Mouse (Mus musculus) forebrain, postnatal 0 days (tissue): ENCODE measurements around the gene Nup153. TPM values are rescaled to one million over a fixed set of nuclear protein-coding genes. Genes with fewer than 3 reads are reported as not detected.
A peak's percentile ranks its signal among the peaks of the same experiment; 100 is the strongest.

Source experiments
- ATAC-seq: fragments of 200-750 bp; cut with Nextera tagmentation; 2 replicates; pipeline ENCODE4 v1.8.0; 2017; ENCODE audit warnings: mild to moderate bottlenecking, moderate library complexity
- DNase-seq: peaks from one replicate; pipeline ENCODE4 v3.0.0-alpha.2; 2015
- H3K27ac ChIP-seq: fragments of 300-500 bp; sonication (generic); 2 replicates; pipeline ENCODE4 v1.5.1; 2014; ENCODE audit warnings: low read depth, mild to moderate bottlenecking, antibody characterized with exemption, low read length, moderate library complexity, mixed read lengths
- H3K27me3 ChIP-seq: fragments of 300-500 bp; sonication (generic); 2 replicates; pipeline ENCODE4 v1.6.1; 2014; ENCODE audit warnings: mild to moderate bottlenecking, low read length, mixed read lengths; ENCODE audit not compliant: insufficient read depth
- H3K36me3 ChIP-seq: fragments of 300-500 bp; sonication (generic); 2 replicates; pipeline ENCODE4 v1.6.1; 2014; ENCODE audit warnings: mild to moderate bottlenecking, moderate library complexity; ENCODE audit not compliant: insufficient read depth
- H3K4me1 ChIP-seq: fragments of 300-500 bp; sonication (generic); 2 replicates; pipeline ENCODE4 v1.6.1; 2014; ENCODE audit warnings: antibody characterized with exemption; ENCODE audit not compliant: insufficient read depth
- H3K4me2 ChIP-seq: fragments of 300-500 bp; sonication (generic); 2 replicates; pipeline ENCODE4 v1.6.1; 2014; ENCODE audit warnings: low read depth, mild to moderate bottlenecking, moderate library complexity
- H3K4me3 ChIP-seq: fragments of 300-500 bp; sonication (generic); 2 replicates; pipeline ENCODE4 v1.5.1; 2014; ENCODE audit warnings: low read depth, low read length, mixed read lengths
- H3K9ac ChIP-seq: fragments of 300-500 bp; sonication (generic); 2 replicates; pipeline ENCODE4 v1.6.1; 2014; ENCODE audit warnings: mild to moderate bottlenecking
- H3K9me3 ChIP-seq: fragments of 300-500 bp; sonication (generic); 2 replicates; pipeline ENCODE4 v1.6.1; 2016; ENCODE audit warnings: low read length
- CTCF ChIP-seq: sonication (generic); IDR thresholded peaks from 2 replicates; pipeline ENCODE4 v1.5.1; 2016; ENCODE audit warnings: antibody characterized with exemption, control low read depth, low read depth
- WGBS: fragments of 180-500 bp; shearing (Covaris S2); extraction: QIAGEN DNeasy Blood & Tissue Kit; methylation state at CpG from one replicate; pipeline ENCODE4 v1.1.7; 2014; 5-methylcytosine and 5-hydroxymethylcytosine counted together
- polyA plus RNA-seq: library from polyadenylated mRNA; unstranded; fragments of >200 nt; fragmentation: Nextera tagmentation; extraction: Ambion mirVana; gene quantifications from 2 replicates; pipeline ENCODE4 v1.2.1, GENCODE M21; 2015
- total RNA-seq: library from RNA; depleted of rRNA; stranded (reverse); fragments of >200 nt; gene quantifications from 2 replicates; pipeline ENCODE4 v1.2.3, GENCODE M21; 2014

Nup153 gene
- total and polyA plus RNA-seq, 2 experiments from 2014 or later = 11.5 to 62.4 TPM

DNA sequence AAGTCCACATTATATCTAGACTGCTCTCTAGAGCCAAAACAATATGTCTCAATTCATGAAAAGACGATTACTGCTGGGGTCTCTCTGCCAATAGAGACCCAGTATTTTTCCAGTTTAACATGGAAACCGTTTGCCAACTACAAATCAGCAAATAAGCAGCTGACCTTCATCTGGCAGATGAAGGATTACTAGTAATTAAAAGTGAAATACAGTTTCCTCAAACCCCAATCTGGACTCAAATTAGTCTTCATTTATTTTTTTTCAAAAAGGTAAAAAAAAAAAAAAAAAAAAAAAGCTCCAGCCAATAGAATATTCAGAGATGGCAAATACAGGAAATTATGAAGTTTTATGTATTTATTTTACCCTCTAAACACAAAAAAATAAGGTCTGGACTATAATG, 2.3 kb upstream of the Nup153 start:
- no peak overlapping the region for H3K4me2 ChIP-seq
- no peak for TF ChIP-seq CTCF
- H3K27me3 ChIP-seq = no peaks in the 10 kb centered on the region
- 56% methylated on average over 2 of the region's 2 CpGs for WGBS
- H3K9ac ChIP-seq = no peak overlapping the region
- ATAC-seq (no peak), DNase-seq (no peak)
- no peaks in the 10 kb centered on the region for H3K36me3 ChIP-seq
- H3K27ac ChIP-seq = no peak overlapping the region
- H3K4me3 ChIP-seq = no peak overlapping the region
- H3K4me1 ChIP-seq = 0 out of 2 replicates have a peak, but pooled peaks cover 3% of the 10 kb centered on the region
- no peaks in the 10 kb centered on the region for H3K9me3 ChIP-seq

DNA sequence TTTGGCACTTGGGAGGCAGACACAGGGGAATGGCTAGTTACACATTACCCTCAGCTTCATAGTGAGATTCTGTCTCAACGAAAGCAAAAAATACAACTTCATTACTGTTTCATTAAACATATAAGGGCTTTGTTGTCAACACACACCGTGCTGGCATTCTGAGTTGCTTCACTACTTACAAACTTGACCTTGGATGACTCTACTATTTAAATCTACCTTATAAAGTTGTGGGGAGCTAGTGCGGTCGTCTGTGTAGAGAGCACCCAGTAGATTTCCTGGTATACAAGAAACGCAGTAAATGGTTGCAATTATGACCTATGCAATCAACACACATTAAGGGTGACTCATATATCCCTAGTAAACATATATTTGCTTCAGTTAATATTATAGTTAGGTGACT, 671 bp upstream of the Nup153 start:
- H3K36me3 ChIP-seq = no peaks in the 10 kb centered on the region
- DNase-seq = no peak

DNA sequence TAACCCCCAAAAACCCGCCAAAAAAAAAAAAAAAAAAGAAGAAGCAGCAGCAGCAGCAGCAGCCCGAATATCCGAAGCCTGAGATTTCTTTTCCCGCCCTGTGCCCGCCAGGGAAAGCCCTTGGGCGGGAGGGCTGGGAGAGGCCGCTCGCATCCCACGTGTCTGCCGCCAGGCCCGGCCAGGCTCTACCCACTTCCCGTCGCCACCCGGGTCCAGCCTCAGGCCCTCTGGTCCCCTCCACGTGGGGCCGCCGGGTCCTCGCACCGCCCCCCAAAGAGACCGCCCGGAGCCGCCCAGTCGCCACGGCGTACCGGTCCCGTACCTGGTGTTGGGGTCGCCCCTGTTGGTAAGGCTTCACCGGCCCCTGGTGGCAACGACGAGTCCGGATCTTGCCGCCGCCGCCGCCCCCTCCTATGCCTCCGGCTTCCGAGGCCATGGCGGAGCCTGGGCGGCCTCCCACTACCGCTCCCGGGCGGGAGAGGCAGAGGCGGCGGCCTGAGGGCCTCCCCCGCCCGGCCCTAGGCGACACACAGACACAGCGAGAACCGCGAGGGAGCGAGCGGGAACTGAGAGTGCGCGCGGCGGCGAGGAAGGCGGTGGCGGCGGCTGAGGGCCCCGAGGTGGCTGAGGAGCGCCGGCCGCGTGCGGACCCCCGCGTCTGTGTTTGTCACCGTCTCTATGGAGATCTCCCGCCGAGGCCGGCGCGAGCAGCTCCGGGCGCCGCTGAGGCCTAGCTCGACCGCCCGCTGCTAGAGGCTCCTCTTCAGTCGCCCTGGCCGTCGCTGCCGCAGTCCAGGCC, 503 bp downstream of the Nup153 start:
- Histone ChIP-seq H3K9me3 (no peaks in the 10 kb centered on the region), H3K4me1 (peaks cover 3% of the 10 kb centered on the region; the same call in 1 of the 2 replicates), H3K9ac (peak overlapping the region; percentile 88), H3K4me3 (peak overlapping the region; percentile 94), H3K36me3 (no peaks in the 10 kb centered on the region), H3K4me2 (peak overlapping the region; percentile 71), H3K27ac (peak overlapping the region; percentile 96), H3K27me3 (no peaks in the 10 kb centered on the region)
- ATAC-seq (peak; percentile 79), DNase-seq (peak; percentile 56)
- peak; percentile 22; the same call in 1 of the 2 replicates for TF ChIP-seq CTCF
- 6% methylated on average over 77 of the region's 85 CpGs for WGBS

More for the DNA sequence above, 671 bp upstream of the Nup153 start:
- no peaks in the 10 kb centered on the region for H3K27me3 ChIP-seq
- no peak for ATAC-seq
- H3K4me2 ChIP-seq = peak overlapping the region; percentile 71
- WGBS = 30% methylated on average over 5 of the region's 5 CpGs
- peak overlapping the region; percentile 88; the same call in 1 of the 2 replicates for H3K9ac ChIP-seq
- peak overlapping the region; percentile 96 for H3K27ac ChIP-seq
- no peaks in the 10 kb centered on the region for H3K9me3 ChIP-seq
- peak overlapping the region; percentile 94 for H3K4me3 ChIP-seq
- TF ChIP-seq CTCF = no peak
- H3K4me1 ChIP-seq = peaks cover 3% of the 10 kb centered on the region; the same call in 1 of the 2 replicates

DNA sequence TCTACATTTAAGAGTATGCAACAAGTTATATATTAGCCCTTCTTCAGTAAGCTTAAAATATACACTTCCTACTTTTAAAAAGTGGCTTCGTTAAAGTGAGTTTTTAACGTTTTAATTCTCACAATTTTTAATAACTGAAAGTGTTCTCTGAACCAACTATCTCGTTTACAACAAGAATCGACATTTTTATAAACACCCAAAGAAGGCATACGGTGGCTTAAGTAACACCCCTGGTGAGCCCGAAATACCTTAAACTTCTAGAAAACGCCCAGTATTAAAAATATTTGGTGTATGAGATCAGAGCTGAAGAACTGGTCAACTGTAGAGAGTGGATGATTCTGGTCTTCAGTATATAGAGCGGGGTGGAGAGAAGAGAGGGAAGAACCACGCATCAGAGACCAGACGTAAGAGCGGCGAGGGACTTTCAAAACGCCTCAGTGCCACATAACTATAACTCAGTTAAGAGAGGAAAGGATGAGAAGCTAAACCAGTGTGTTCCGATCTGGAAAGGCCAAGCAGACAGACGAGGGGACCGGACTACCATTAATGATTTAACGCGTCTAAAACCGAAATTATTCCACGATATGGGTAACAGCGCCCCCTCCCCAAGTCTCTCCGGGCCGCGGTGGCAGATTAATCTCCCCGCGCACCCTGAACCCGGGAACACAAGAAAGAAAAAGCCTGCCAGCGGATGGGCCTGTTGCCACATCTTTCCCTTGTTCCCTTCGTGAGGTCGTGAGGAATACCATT, 1.3 kb downstream of the Nup153 start:
- Histone ChIP-seq H3K4me1 (peaks cover 3% of the 10 kb centered on the region; the same call in 1 of the 2 replicates), H3K27me3 (no peaks in the 10 kb centered on the region), H3K9ac (peak overlapping the region; percentile 88), H3K36me3 (no peaks in the 10 kb centered on the region), H3K4me3 (peak overlapping the region; percentile 94), H3K4me2 (peak overlapping the region; percentile 71), H3K27ac (peak overlapping the region; percentile 96), H3K9me3 (no peaks in the 10 kb centered on the region)
- peak; percentile 20 for TF ChIP-seq CTCF
- peak; percentile 43 for DNase-seq
- no peak for ATAC-seq
- 3% methylated on average over 30 of the region's 30 CpGs for WGBS

DNA sequence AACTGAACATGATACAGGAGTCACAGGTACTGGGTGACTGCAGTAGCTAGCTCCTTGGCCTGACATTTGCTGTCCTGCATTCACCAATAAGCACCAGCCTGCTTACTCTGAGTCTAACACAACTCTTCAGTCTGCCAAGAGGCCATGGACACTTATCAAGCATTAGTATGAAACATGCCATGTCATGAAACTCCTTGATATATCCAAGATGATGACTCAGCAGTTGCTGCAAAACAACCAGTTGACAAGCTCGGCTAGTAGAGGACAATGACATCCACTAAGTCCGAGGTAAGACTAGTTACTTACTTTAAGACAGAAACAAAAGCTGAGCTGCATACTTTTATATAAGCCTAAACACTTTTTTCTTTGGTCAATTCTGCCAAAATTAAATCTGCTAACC, 2.5 kb downstream of the Nup153 start:
- ATAC-seq (no peak), DNase-seq (no peak)
- H3K27me3 ChIP-seq = no peaks in the 10 kb centered on the region
- H3K9me3 ChIP-seq = no peaks in the 10 kb centered on the region
- peaks cover 3% of the 10 kb centered on the region; the same call in 1 of the 2 replicates for H3K4me1 ChIP-seq
- WGBS = 16% methylated on average over 2 of the region's 2 CpGs
- H3K4me2 ChIP-seq = no peak overlapping the region
- no peak overlapping the region for H3K4me3 ChIP-seq
- no peak overlapping the region for H3K27ac ChIP-seq
- no peak for TF ChIP-seq CTCF
- no peak overlapping the region for H3K9ac ChIP-seq
- H3K36me3 ChIP-seq = no peaks in the 10 kb centered on the region

DNA sequence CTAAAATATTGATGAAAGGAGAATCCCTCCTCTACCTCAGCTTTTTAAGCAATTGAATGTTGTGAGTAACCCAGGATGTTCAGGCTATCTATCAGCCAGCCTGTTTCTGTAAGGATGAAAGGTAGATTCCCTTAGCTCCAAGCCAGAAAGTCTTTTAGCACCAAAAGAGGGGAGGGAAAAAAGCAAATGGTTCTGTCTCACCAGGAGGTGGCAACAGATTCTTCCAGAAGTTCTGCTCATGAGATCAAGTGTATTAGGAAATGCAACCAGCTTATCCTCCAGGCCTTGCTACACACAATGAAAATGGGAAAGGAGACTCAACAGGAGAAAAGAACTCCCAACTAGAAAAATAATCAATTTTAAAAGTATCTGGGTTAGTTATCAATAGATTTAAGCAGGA, 3.4 kb downstream of the Nup153 start:
- Histone ChIP-seq H3K9ac (no peak overlapping the region), H3K9me3 (no peaks in the 10 kb centered on the region), H3K36me3 (no peaks in the 10 kb centered on the region), H3K4me3 (no peak overlapping the region), H3K4me1 (peaks cover 3% of the 10 kb centered on the region; the same call in 1 of the 2 replicates), H3K27ac (no peak overlapping the region), H3K27me3 (no peaks in the 10 kb centered on the region), H3K4me2 (no peak overlapping the region)
- ATAC-seq (no peak), DNase-seq (peak; percentile 39)
- TF ChIP-seq CTCF = peak; percentile 63

DNA sequence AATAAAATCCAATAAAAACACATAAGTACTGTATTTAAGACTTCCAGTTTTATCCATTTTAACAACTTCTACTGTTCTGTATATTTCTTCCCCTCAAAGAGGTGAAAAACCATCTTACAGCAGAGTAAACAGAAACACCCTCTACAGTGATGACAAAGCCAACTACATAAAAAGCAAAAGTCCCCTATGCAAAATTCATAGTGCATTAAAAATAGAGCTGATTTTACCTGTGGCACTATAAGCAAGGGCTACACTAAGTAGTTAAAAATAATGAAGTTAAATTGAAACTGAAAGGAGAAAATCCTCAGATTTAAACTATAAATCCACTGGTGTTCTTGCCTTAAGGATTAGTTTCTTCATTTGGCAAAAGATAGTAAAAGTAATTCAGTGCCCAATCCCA, 6.7 kb downstream of the Nup153 start:
- no peak overlapping the region for H3K27ac ChIP-seq
- no peaks in the 10 kb centered on the region for H3K27me3 ChIP-seq
- DNase-seq (no peak), ATAC-seq (no peak)
- no peak overlapping the region for H3K9ac ChIP-seq
- H3K36me3 ChIP-seq = peaks cover 2% of the 10 kb centered on the region; the same call in 1 of the 2 replicates
- H3K4me1 ChIP-seq = peaks cover 3% of the 10 kb centered on the region; the same call in 1 of the 2 replicates
- no peak overlapping the region for H3K4me2 ChIP-seq
- H3K9me3 ChIP-seq = no peaks in the 10 kb centered on the region
- no peak overlapping the region for H3K4me3 ChIP-seq
- no peak for TF ChIP-seq CTCF
